Mouse (Mus musculus): ENCODE results near the gene Hoxc13. TPM values are rescaled to one million over a fixed set of nuclear protein-coding genes. Genes with fewer than 3 reads are reported as not detected.

Gene Hoxc13
- total RNA-seq (2021) = not detected
- long read RNA-seq, experiment 1 = 0 reads
- long read RNA-seq, experiment 2 = 0 reads

GRCm38 (mm10) chr15:102921053-102922011 lies at the start of gene Hoxc13:
Gene Hoxc13, plus strand, starts transcription at chr15:102921103.
- DNase-seq = no peak
- intact Hi-C loops (cut with DNase I) = no loop called here

- DNase-seq = no peak
- intact Hi-C loops (cut with DNase I) = no loop called here
Observed at GRCm38 (mm10) chr15:102885803-102886202, 35.1 kb upstream of the Hoxc13 start.

- intact Hi-C loops (cut with DNase I) = loop anchor here (5.0 kb wide), 1 partner anchor 83 kb away; no protein-coding TSS in a partner anchor
- no peak for DNase-seq
Observed at GRCm38 (mm10) chr15:102895115-102895514, 25.8 kb upstream of the Hoxc13 start.

- intact Hi-C loops (cut with DNase I) = no loop called here
- DNase-seq = no peak
Observed at GRCm38 (mm10) chr15:102904946-102905345, 16.0 kb upstream of the Hoxc13 start.

GRCm38 (mm10) chr15:102909536-102909935 lies 11.4 kb upstream of the Hoxc13 start:
- no peak for DNase-seq
- intact Hi-C loops (cut with DNase I) = no loop called here

GRCm38 (mm10) chr15:102910038-102910437 lies 10.9 kb upstream of the Hoxc13 start:
- intact Hi-C loops (cut with DNase I) = no loop called here
- no peak for DNase-seq

- no peak for DNase-seq
- intact Hi-C loops (cut with DNase I) = no loop called here
Observed at GRCm38 (mm10) chr15:102910496-102911095, 10.3 kb upstream of the Hoxc13 start.

GRCm38 (mm10) chr15:102913038-102913585 lies 7.8 kb upstream of the Hoxc13 start:
- intact Hi-C loops (cut with DNase I) = no loop called here
- no peak for DNase-seq

- intact Hi-C loops (cut with DNase I) = no loop called here
- DNase-seq = no peak
Observed at GRCm38 (mm10) chr15:102917972-102918572, 2.8 kb upstream of the Hoxc13 start.

- intact Hi-C loops (cut with DNase I) = no loop called here
- DNase-seq = no peak
Observed at GRCm38 (mm10) chr15:102918611-102919265, 2.2 kb upstream of the Hoxc13 start.

GRCm38 (mm10) chr15:102919336-102920180 lies 1.3 kb upstream of the Hoxc13 start:
- no peak for DNase-seq
- intact Hi-C loops (cut with DNase I) = no loop called here

GRCm38 (mm10) chr15:102920619-102921018 lies 284 bp upstream of the Hoxc13 start:
- DNase-seq = peak; percentile 65 to 69
- intact Hi-C loops (cut with DNase I) = no loop called here

- no peak for DNase-seq
- intact Hi-C loops (cut with DNase I) = no loop called here
Observed at GRCm38 (mm10) chr15:102922012-102922362, 1.1 kb downstream of the Hoxc13 start.

GRCm38 (mm10) chr15:102922636-102923500 lies 2.0 kb downstream of the Hoxc13 start:
- intact Hi-C loops (cut with DNase I) = no loop called here
- DNase-seq = no peak

- intact Hi-C loops (cut with DNase I) = no loop called here
Observed at GRCm38 (mm10) chr15:102927032-102927645, 6.2 kb downstream of the Hoxc13 start.

GRCm38 (mm10) chr15:102931706-102932358 lies 10.9 kb downstream of the Hoxc13 start:
- DNase-seq = no peak
- intact Hi-C loops (cut with DNase I) = no loop called here

More at GRCm38 (mm10) chr15:102927032-102927645, 6.2 kb downstream of the Hoxc13 start:
- no peak for DNase-seq

GRCm38 (mm10) chr15:102934438-102934837 lies 13.5 kb downstream of the Hoxc13 start:
- no peak for DNase-seq
- intact Hi-C loops (cut with DNase I) = no loop called here
